Mouse (Mus musculus): ENCODE results near the gene Pinlyp.

GRCm38 (mm10) chr7:24563837-24564206 lies 17.9 kb upstream of the Pinlyp start:
- TF ChIP-seq CTCF (IDR thresholded peaks at IDR 0.05): no peak
- TF ChIP-seq EP300 (IDR thresholded peaks at IDR 0.05): no peak
